Mouse (Mus musculus): ENCODE data around the gene Svs5.

DNA sequence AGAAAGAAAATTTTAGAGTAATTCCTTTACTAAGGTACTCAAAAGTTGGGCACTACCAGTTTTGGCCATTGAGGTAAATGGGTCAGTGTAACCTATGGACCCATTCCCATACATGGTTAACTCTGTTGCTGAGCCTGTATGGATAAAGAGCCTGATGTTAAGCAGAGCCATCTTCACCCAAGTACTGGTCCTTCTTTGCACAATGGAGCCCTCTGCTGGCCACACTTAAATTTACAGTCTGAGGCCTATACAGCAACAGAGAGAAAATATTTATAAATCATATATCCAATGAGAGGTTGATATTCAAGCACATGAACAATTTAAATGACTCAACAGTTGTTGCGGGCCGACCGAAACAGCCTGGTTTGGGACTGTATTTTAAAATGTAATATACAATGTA, 16.4 kb downstream of the Svs5 start:
- no peak for TF ChIP-seq CTCF (IDR thresholded peaks at IDR 0.05; ENCODE audit: low read depth, low read length)
- no peak for TF ChIP-seq POLR2AphosphoS5 (IDR thresholded peaks at IDR 0.05; ENCODE audit: insufficient replicate concordance, low read depth, low read length)
- no peak for TF ChIP-seq GATA2 (IDR thresholded peaks at IDR 0.05; ENCODE audit: borderline replicate concordance, low read depth, low read length)

Measured in G1E (cell line).